Mouse (Mus musculus): ENCODE results near the gene Elavl3. TPM values are rescaled to one million over a fixed set of nuclear protein-coding genes. Genes with fewer than 3 reads are reported as not detected.
A peak's percentile ranks its signal among the peaks of the same experiment; 100 is the strongest.

The Elavl3 gene
- polyA plus RNA-seq, 1 experiment, result 0.02 TPM

DNA sequence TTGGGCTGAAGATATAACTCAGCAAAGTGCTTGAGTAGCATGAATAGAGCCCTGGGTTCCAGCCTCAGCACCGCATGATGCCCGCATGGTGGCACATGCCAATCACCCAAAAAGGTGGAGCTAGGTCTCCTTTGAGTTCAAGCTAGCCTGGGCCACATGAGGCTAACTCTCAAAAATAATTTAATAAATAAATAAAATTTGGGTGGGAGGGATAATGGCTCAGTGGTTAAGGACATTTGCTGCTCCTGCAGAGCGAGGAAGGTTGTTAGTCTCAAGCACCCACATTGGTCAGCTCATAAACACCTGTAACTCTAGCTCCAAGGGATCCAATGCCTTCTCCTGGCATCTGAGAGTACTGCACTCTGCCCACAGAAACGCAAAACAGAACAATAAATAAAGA is 50.2 kb downstream of the Elavl3 start:
- Histone ChIP-seq H3K27me3 (ENCODE audit: control insufficient read depth, insufficient read depth, insufficient read length) (peaks cover 8% of the 10 kb centered on the region), H3K36me3 (ENCODE audit: control insufficient read depth, insufficient read depth) (peaks cover 22% of the 10 kb centered on the region), H3K79me3 (ENCODE audit: low read depth) (peaks cover 10% of the 10 kb centered on the region), H3K79me2 (ENCODE audit: control insufficient read depth, insufficient read depth) (peaks cover 22% of the 10 kb centered on the region), H3ac (ENCODE audit: control insufficient read depth, insufficient read length, low read depth) (no peak overlapping the region), H3K4me3 (ENCODE audit: insufficient read depth, poor library complexity, severe bottlenecking) (no peak overlapping the region)
- TF ChIP-seq MYOD1 (IDR thresholded peaks at IDR 0.05; ENCODE audit: control insufficient read depth, insufficient read length, low read depth), result no peak
- TF ChIP-seq MAX (IDR thresholded peaks at IDR 0.05), result no peak
- no peak for TF ChIP-seq USF1 (IDR thresholded peaks at IDR 0.05; ENCODE audit: low read depth)
- no peak for TF ChIP-seq CTCF (IDR thresholded peaks at IDR 0.05; ENCODE audit: control insufficient read depth, insufficient read depth, insufficient read length)
- no peak for TF ChIP-seq CEBPB (IDR thresholded peaks at IDR 0.05; ENCODE audit: low read depth)
- TF ChIP-seq MYOG (IDR thresholded peaks at IDR 0.05; ENCODE audit: control insufficient read depth, extremely low read depth, insufficient read length), result no peak
- TF ChIP-seq FOSL1 (IDR thresholded peaks at IDR 0.05; ENCODE audit: insufficient read depth, low read length, poor library complexity, severe bottlenecking), result no peak

- Histone ChIP-seq H3K27me3 (ENCODE audit: control insufficient read depth, insufficient read depth, insufficient read length) (peaks cover 8% of the 10 kb centered on the region), H3K36me3 (ENCODE audit: control insufficient read depth, insufficient read depth) (peaks cover 12% of the 10 kb centered on the region), H3K79me2 (ENCODE audit: control insufficient read depth, insufficient read depth) (peaks cover 22% of the 10 kb centered on the region), H3ac (ENCODE audit: control insufficient read depth, insufficient read length, low read depth) (no peak overlapping the region), H3K79me3 (ENCODE audit: low read depth) (peaks cover 10% of the 10 kb centered on the region), H3K4me3 (ENCODE audit: insufficient read depth, poor library complexity, severe bottlenecking) (no peak overlapping the region)
- TF ChIP-seq MYOG (IDR thresholded peaks at IDR 0.05; ENCODE audit: control insufficient read depth, extremely low read depth, insufficient read length), result no peak
- no peak for TF ChIP-seq MYOD1 (IDR thresholded peaks at IDR 0.05; ENCODE audit: control insufficient read depth, insufficient read length, low read depth)
- TF ChIP-seq CEBPB (IDR thresholded peaks at IDR 0.05; ENCODE audit: low read depth), result no peak
- no peak for TF ChIP-seq MAX (IDR thresholded peaks at IDR 0.05)
- TF ChIP-seq USF1 (IDR thresholded peaks at IDR 0.05; ENCODE audit: low read depth), result no peak
- TF ChIP-seq CTCF (IDR thresholded peaks at IDR 0.05; ENCODE audit: control insufficient read depth, insufficient read depth, insufficient read length), result no peak
- no peak for TF ChIP-seq FOSL1 (IDR thresholded peaks at IDR 0.05; ENCODE audit: insufficient read depth, low read length, poor library complexity, severe bottlenecking)
Observed at GRCm38 (mm10) chr9:22000296-22000695, 51.5 kb downstream of the Elavl3 start.

DNA sequence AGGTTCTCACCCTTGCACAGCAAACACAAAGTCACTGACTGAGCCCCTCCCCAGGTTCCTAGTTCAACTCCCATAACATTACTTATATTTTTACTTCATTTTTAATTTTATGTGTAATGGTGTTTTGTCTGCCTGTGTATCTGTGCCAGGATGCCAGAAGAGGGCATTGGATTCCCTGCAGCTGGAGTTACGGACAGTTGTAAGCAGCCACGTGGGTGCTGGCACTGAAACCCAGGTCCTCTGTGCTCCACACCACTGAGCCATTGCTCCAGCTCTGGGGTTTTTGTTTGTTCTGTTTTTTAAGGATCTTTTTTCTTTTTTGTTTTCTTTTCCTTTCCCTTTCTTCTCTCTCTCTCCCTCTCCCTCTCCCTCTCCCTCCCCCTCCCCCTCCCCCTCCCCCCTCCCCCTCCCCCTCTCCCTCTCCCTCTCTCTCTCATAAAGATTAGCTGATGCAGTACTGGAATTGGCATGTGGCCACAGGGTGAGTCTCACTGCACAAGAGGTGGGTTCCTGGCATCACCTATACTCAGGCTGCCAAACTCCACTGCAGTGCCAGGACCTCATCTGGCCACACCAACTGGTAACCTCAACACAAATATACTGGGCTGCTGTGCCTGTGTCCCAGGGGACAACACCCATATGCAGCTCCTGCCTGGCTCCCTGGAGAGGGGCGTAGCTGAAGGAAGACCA is 55.5 kb downstream of the Elavl3 start:
- no peak for TF ChIP-seq USF1 (IDR thresholded peaks at IDR 0.05; ENCODE audit: low read depth)
- no peak for TF ChIP-seq FOSL1 (IDR thresholded peaks at IDR 0.05; ENCODE audit: insufficient read depth, low read length, poor library complexity, severe bottlenecking)
- TF ChIP-seq MYOD1 (IDR thresholded peaks at IDR 0.05; ENCODE audit: control insufficient read depth, insufficient read length, low read depth), result no peak
- no peak for TF ChIP-seq MAX (IDR thresholded peaks at IDR 0.05)
- TF ChIP-seq CTCF (IDR thresholded peaks at IDR 0.05; ENCODE audit: control insufficient read depth, insufficient read depth, insufficient read length), result no peak
- TF ChIP-seq CEBPB (IDR thresholded peaks at IDR 0.05; ENCODE audit: low read depth), result no peak
- no peak for TF ChIP-seq MYOG (IDR thresholded peaks at IDR 0.05; ENCODE audit: control insufficient read depth, extremely low read depth, insufficient read length)
- H3K79me3 ChIP-seq (ENCODE audit: low read depth), result no peaks in the 10 kb centered on the region
- H3K27me3 ChIP-seq (ENCODE audit: control insufficient read depth, insufficient read depth, insufficient read length), result peaks cover 8% of the 10 kb centered on the region
- no peaks in the 10 kb centered on the region for H3K79me2 ChIP-seq (ENCODE audit: control insufficient read depth, insufficient read depth)
- H3K4me3 ChIP-seq (ENCODE audit: insufficient read depth, poor library complexity, severe bottlenecking), result no peak overlapping the region
- no peaks in the 10 kb centered on the region for H3K36me3 ChIP-seq (ENCODE audit: control insufficient read depth, insufficient read depth)
- H3ac ChIP-seq (ENCODE audit: control insufficient read depth, insufficient read length, low read depth), result no peak overlapping the region

GRCm38 (mm10) chr9:21992227-21992626 is 59.6 kb downstream of the Elavl3 start:
- Histone ChIP-seq H3K36me3 (ENCODE audit: control insufficient read depth, insufficient read depth) (no peaks in the 10 kb centered on the region), H3K79me2 (ENCODE audit: control insufficient read depth, insufficient read depth) (no peaks in the 10 kb centered on the region), H3K79me3 (ENCODE audit: low read depth) (no peaks in the 10 kb centered on the region), H3K4me3 (ENCODE audit: insufficient read depth, poor library complexity, severe bottlenecking) (no peak overlapping the region), H3ac (ENCODE audit: control insufficient read depth, insufficient read length, low read depth) (no peak overlapping the region), H3K27me3 (ENCODE audit: control insufficient read depth, insufficient read depth, insufficient read length) (no peaks in the 10 kb centered on the region)
- no peak for TF ChIP-seq MAX (IDR thresholded peaks at IDR 0.05)
- no peak for TF ChIP-seq USF1 (IDR thresholded peaks at IDR 0.05; ENCODE audit: low read depth)
- TF ChIP-seq CEBPB (IDR thresholded peaks at IDR 0.05; ENCODE audit: low read depth), result no peak
- TF ChIP-seq CTCF (IDR thresholded peaks at IDR 0.05; ENCODE audit: control insufficient read depth, insufficient read depth, insufficient read length), result no peak
- TF ChIP-seq MYOG (IDR thresholded peaks at IDR 0.05; ENCODE audit: control insufficient read depth, extremely low read depth, insufficient read length), result no peak
- no peak for TF ChIP-seq MYOD1 (IDR thresholded peaks at IDR 0.05; ENCODE audit: control insufficient read depth, insufficient read length, low read depth)
- no peak for TF ChIP-seq FOSL1 (IDR thresholded peaks at IDR 0.05; ENCODE audit: insufficient read depth, low read length, poor library complexity, severe bottlenecking)

DNA sequence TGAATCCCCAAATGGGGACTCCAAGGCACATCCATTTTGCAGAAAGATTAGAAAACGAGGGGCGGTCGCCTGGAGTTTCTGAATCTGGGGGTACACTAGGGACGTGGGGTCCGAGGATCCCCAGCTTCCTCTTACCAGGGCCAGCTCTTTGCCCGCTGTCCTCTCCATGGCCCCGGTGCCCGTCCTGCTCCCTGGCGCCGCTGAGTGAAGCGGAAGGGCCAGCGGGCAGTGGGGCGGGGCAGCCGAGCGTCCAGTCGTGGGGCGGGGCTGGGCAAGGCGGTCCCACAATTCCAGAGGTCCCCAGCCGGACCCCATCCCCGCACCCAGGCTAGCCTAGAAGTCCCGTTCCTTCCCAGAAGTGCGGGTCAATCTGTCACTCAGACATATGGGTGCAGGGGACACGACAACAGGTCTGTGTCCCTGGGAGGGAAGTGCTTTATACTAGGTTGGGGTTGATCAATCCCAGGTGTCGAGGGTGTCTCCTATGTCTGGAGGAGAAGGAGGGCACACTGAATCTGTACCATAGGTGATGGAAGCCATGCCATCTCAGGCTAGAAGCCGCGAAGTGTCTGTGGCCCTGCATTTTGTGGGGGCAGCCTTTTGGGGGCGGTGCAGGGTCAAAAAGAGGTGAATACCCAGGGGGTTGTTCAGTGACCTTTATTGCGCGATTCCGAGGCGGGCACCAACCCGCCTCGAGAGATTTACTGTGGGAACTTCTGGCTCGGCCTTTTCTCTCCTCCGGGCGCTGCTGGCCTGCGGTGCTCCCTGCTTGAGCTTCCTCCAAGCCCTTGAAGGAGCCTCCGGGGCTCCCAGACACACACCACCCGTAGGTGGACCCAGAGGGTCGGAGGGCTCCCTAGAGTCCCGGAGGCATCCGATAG is 62.4 kb downstream of the Elavl3 start, which contains the start of gene Rgl3:
Rgl3 (minus strand) TSS at position 217 of the 881 bp plus-strand sequence.
- Histone ChIP-seq H3K79me3 (ENCODE audit: low read depth) (no peaks in the 10 kb centered on the region), H3K27me3 (ENCODE audit: control insufficient read depth, insufficient read depth, insufficient read length) (no peaks in the 10 kb centered on the region), H3K36me3 (ENCODE audit: control insufficient read depth, insufficient read depth) (no peaks in the 10 kb centered on the region), H3ac (ENCODE audit: control insufficient read depth, insufficient read length, low read depth) (peak within 1 kb of the TSS; percentile 31), H3K79me2 (ENCODE audit: control insufficient read depth, insufficient read depth) (no peaks in the 10 kb centered on the region), H3K4me3 (ENCODE audit: insufficient read depth, poor library complexity, severe bottlenecking) (peak within 1 kb of the TSS; percentile 50)
- TF ChIP-seq USF1 (IDR thresholded peaks at IDR 0.05; ENCODE audit: low read depth), result no peak
- TF ChIP-seq MYOD1 (IDR thresholded peaks at IDR 0.05; ENCODE audit: control insufficient read depth, insufficient read length, low read depth), result no peak
- no peak for TF ChIP-seq MAX (IDR thresholded peaks at IDR 0.05)
- no peak for TF ChIP-seq MYOG (IDR thresholded peaks at IDR 0.05; ENCODE audit: control insufficient read depth, extremely low read depth, insufficient read length)
- no peak for TF ChIP-seq CTCF (IDR thresholded peaks at IDR 0.05; ENCODE audit: control insufficient read depth, insufficient read depth, insufficient read length)
- no peak for TF ChIP-seq FOSL1 (IDR thresholded peaks at IDR 0.05; ENCODE audit: insufficient read depth, low read length, poor library complexity, severe bottlenecking)
- no peak for TF ChIP-seq CEBPB (IDR thresholded peaks at IDR 0.05; ENCODE audit: low read depth)

All from C2C12 (cell line).